Comparison of ENCODE assay signal across 17 mouse cellular contexts in genomic region chr9:37569231-37569835, GRCm38 (mm10). TPM values are rescaled to one million over a fixed set of nuclear protein-coding genes. Genes with fewer than 3 reads are reported as not detected.
DNase-seq lines count a peak whose midpoint lies in the region; ATAC-seq and TF ChIP-seq lines count a peak whose summit lies in the region.
"Had no signal": no experiment of that assay in that cellular context is flagged by ENCODE, and none has a peak within 500 bp of the region (broad histone marks: within the 10 kb centered on the region; RNA-seq: fewer than 3 reads in every experiment).

No protein-coding gene starts in this region.

- peaks cover 12% of the 10 kb centered on the region; the same call in 1 of the 2 replicates for H3K4me1 ChIP-seq in intestine, embryonic 14.5 days (replicated peaks; ENCODE audit: control insufficient read depth, insufficient read depth, low read length)
- peaks cover 34 to 56% of the 10 kb centered on the region in 2 experiments for H3K4me1 ChIP-seq in liver, embryonic 14.5 days (replicated peaks; ENCODE audit: control insufficient read depth in 2 of 2, insufficient read depth in 2 of 2, low read length in 1 of 2)

- 0 out of 2 replicates have a peak, but pooled peaks have one; percentile 5 for ATAC-seq in intestine, embryonic 14.5 days (replicated peaks; ENCODE audit: low FRiP score, low TSS enrichment, low read depth)
- peak; percentile 46 for ATAC-seq in liver, embryonic 14.5 days (ENCODE audit: insufficient read depth)
- no peak for ATAC-seq in cerebellum, adult (ENCODE audit: insufficient number of reproducible peaks, low FRiP score, low TSS enrichment)
- ATAC-seq: midbrain, embryonic 16.5 days had no signal

- H3K27ac ChIP-seq in intestine, embryonic 14.5 days (ENCODE audit: low read depth): no peak overlapping the region
- H3K27ac ChIP-seq in liver, embryonic 14.5 days: no peak overlapping the region
- H3K27ac ChIP-seq: hindbrain, embryonic 15.5 days; limb, embryonic 13.5 days had no signal

- H3K36me3 ChIP-seq in intestine, embryonic 14.5 days (ENCODE audit: control insufficient read depth, insufficient read depth, low read length): no peaks in the 10 kb centered on the region
- no peaks in the 10 kb centered on the region for H3K36me3 ChIP-seq in liver, embryonic 14.5 days (replicated peaks; ENCODE audit: control insufficient read depth, insufficient read depth, low read depth)
- H3K36me3 ChIP-seq: heart, embryonic 12.5 days; hindbrain, embryonic 15.5 days; limb, embryonic 13.5 days had no signal

- H3K9me3 ChIP-seq in intestine, embryonic 14.5 days (ENCODE audit: control insufficient read depth, low read length): no peaks in the 10 kb centered on the region
- H3K9me3 ChIP-seq in liver, embryonic 14.5 days (ENCODE audit: control insufficient read depth, low read length): no peaks in the 10 kb centered on the region
- H3K9me3 ChIP-seq: heart, embryonic 12.5 days; hindbrain, embryonic 15.5 days; limb, embryonic 13.5 days had no signal

- H3K4me2 ChIP-seq in intestine, embryonic 14.5 days (ENCODE audit: low read length): no peak overlapping the region
- no peak overlapping the region for H3K4me2 ChIP-seq in liver, embryonic 14.5 days (ENCODE audit: low read depth)
- H3K4me2 ChIP-seq: hindbrain, embryonic 15.5 days; limb, embryonic 13.5 days had no signal

- WGBS in intestine, embryonic 14.5 days: 79% methylated on average over 2 of the region's 2 CpGs
- 28% methylated on average over 2 of the region's 2 CpGs for WGBS in liver, embryonic 14.5 days (ENCODE audit: insufficient replicate concordance)

- TF ChIP-seq EP300 in liver, embryonic 14.5 days (IDR thresholded peaks at IDR 0.05; ENCODE audit: low read depth): peak; percentile 26

- H3K4me3 ChIP-seq in intestine, embryonic 14.5 days (ENCODE audit: low read depth, low read length): no peak overlapping the region
- no peak overlapping the region for H3K4me3 ChIP-seq in liver, embryonic 14.5 days (ENCODE audit: insufficient read depth in 1 of 2, low read depth in 2 of 2, low read length in 2 of 2)
- H3K4me3 ChIP-seq: erythroblast, embryonic 14.5 days; heart, embryonic 12.5 days; hindbrain, embryonic 15.5 days; limb, embryonic 13.5 days had no signal

- no peak for TF ChIP-seq CTCF in liver, embryonic 14.5 days (IDR thresholded peaks at IDR 0.05; ENCODE audit: low read depth)

- no peaks in the 10 kb centered on the region for H3K27me3 ChIP-seq in intestine, embryonic 14.5 days (replicated peaks; ENCODE audit: control insufficient read depth, insufficient read depth, low read length)
- no peaks in the 10 kb centered on the region for H3K27me3 ChIP-seq in liver, embryonic 14.5 days (ENCODE audit: control insufficient read depth, insufficient read depth, low read length)
- H3K27me3 ChIP-seq: hindbrain, embryonic 15.5 days had no signal

- DNase-seq in kidney, adult 8-10 months: peak; percentile 12 to 36
- DNase-seq in kidney, postnatal 25 days: no peak
- DNase-seq in 416B (ENCODE audit: low read depth): peak; percentile 51
- no peak for DNase-seq in intestine, embryonic 14.5 days (ENCODE audit: low spot score)
- DNase-seq in liver, embryonic 14.5 days (ENCODE audit: low read depth in 3 of 3, low spot score in 3 of 3): no peak
- DNase-seq in frontal cortex, postnatal 14 days (ENCODE audit: low spot score in 2 of 2): no peak
- DNase-seq in embryo, embryonic 11 days: no peak
- DNase-seq: cerebellum, postnatal 25 days; heart, postnatal 36 days; spleen, adult 18-20 months had no signal

- H3K9ac ChIP-seq in intestine, embryonic 14.5 days (ENCODE audit: low read length): no peak overlapping the region
- H3K9ac ChIP-seq in liver, embryonic 14.5 days (replicated peaks): no peak overlapping the region
- H3K9ac ChIP-seq: heart, embryonic 12.5 days; hindbrain, embryonic 15.5 days; limb, embryonic 13.5 days had no signal

RNA-seq across cellular contexts. Expression of gene Siae, which starts 13.8 kb away (rescaled TPM):
- 12.2 and 13.0 TPM in 2 replicates for polyA plus RNA-seq in intestine, embryonic 14.5 days (2014; fragmentation: Nextera tagmentation; extraction: Ambion mirVana)
- polyA plus RNA-seq in liver, embryonic 14.5 days (2012; rRNA removed): 2.2 TPM in 2 replicates
- polyA plus RNA-seq in liver, embryonic 14.5 days (2014; fragmentation: Nextera tagmentation; extraction: Ambion mirVana): 5.7 and 6.0 TPM in 2 replicates
- polyA plus RNA-seq: erythroblast, embryonic 14.5 days had no signal

RNA-seq across cellular contexts. Expression of gene Nrgn, which starts 16.6 kb away (rescaled TPM):
- 2.5 and 3.4 TPM in 2 replicates for polyA plus RNA-seq in intestine, embryonic 14.5 days (2014; fragmentation: Nextera tagmentation; extraction: Ambion mirVana)
- polyA plus RNA-seq in liver, embryonic 14.5 days (2012; rRNA removed): 5.4 and 7.1 TPM in 2 replicates
- polyA plus RNA-seq in liver, embryonic 14.5 days (2014; fragmentation: Nextera tagmentation; extraction: Ambion mirVana): 5.4 and 7.6 TPM in 2 replicates

RNA-seq across cellular contexts. Expression of gene Vsig2, which starts 30.3 kb away (rescaled TPM):
- 2.9 and 6.3 TPM in 2 replicates for polyA plus RNA-seq in intestine, embryonic 14.5 days (2014; fragmentation: Nextera tagmentation; extraction: Ambion mirVana)
- polyA plus RNA-seq in liver, embryonic 14.5 days (2012; rRNA removed): 0.70 and 0.81 TPM in 2 replicates
- 0.36 TPM in 1 of 2 replicates, not detected in the other for polyA plus RNA-seq in liver, embryonic 14.5 days (2014; fragmentation: Nextera tagmentation; extraction: Ambion mirVana)
- polyA plus RNA-seq: erythroblast, embryonic 14.5 days; forebrain, embryonic 14.5 days had no signal

RNA-seq across cellular contexts. Expression of gene Esam, which starts 41.5 kb away (rescaled TPM):
- 47.2 and 50.4 TPM in 2 replicates for polyA plus RNA-seq in intestine, embryonic 14.5 days (2014; fragmentation: Nextera tagmentation; extraction: Ambion mirVana)
- 6.5 and 7.3 TPM in 2 replicates for polyA plus RNA-seq in liver, embryonic 14.5 days (2012; rRNA removed)
- polyA plus RNA-seq in liver, embryonic 14.5 days (2014; fragmentation: Nextera tagmentation; extraction: Ambion mirVana): 9.9 and 10.7 TPM in 2 replicates
- polyA plus RNA-seq: erythroblast, embryonic 14.5 days had no signal

RNA-seq across cellular contexts. Expression of gene Spa17, which starts 44.2 kb away (rescaled TPM):
- 4.7 and 4.8 TPM in 2 replicates for polyA plus RNA-seq in intestine, embryonic 14.5 days (2014; fragmentation: Nextera tagmentation; extraction: Ambion mirVana)
- polyA plus RNA-seq in liver, embryonic 14.5 days (2012; rRNA removed): 0.56 and 1.3 TPM in 2 replicates
- polyA plus RNA-seq in liver, embryonic 14.5 days (2014; fragmentation: Nextera tagmentation; extraction: Ambion mirVana): 2.6 and 2.7 TPM in 2 replicates

Comparison
In these comparisons a context has a peak if more than half of its experiments do, and no peak if none do; other contexts are left out.
1. DNase-seq: peak in kidney, adult 8-10 months (2 of 2) and 416B (single experiment); none in kidney, postnatal 25 days (0 of 2), intestine, embryonic 14.5 days (single experiment), liver, embryonic 14.5 days (0 of 3), frontal cortex, postnatal 14 days (0 of 2) and embryo, embryonic 11 days (single experiment).